Mouse (Mus musculus) bone marrow macrophage, adult 2 months (primary cell): ENCODE measurements around the gene Dcst2.

Experiments used
- CTCF ChIP-seq: IDR thresholded peaks from 2 replicates; pipeline ENCODE4 v1.5.1; 2012; ENCODE audit warnings: low read depth, mild to moderate bottlenecking, low read length, moderate library complexity
- POLR2A ChIP-seq: IDR thresholded peaks from 2 replicates; pipeline ENCODE4 v1.6.1; 2012; ENCODE audit warnings: mild to moderate bottlenecking, low read depth, low read length, borderline replicate concordance

DNA sequence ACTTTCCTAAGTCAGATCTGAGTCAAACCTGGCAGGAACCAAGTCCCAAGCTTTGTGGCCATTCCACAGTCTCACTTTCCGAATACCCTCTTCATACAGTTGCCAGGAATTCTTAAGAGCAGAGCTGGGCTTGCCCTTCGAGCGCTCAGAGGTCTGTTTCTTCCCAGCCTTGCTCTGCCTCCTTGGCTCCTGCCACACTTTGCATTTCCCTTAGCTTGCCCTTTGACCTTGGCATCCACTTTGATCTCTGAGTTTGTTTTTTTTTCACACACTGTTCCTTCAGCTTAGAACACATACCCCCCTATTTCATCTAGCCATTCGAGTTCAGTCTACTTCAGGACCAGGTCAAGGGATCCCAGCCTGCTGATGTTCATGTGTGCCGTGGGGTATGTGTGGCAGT lies 10.5 kb upstream of the Dcst2 start:
- TF ChIP-seq CTCF = no peak
- no peak for TF ChIP-seq POLR2A
